Mouse (Mus musculus): ENCODE measurements around the gene Tmod4.
"Not testable (repeated sequence)": the region's sequence is repeated elsewhere in the genome, so short reads cannot be mapped to it uniquely, and the experiment has no call there.

Tmod4 gene

GRCm38 (mm10) chr3:95124246-95124645, at the start of gene Tmod4:
TSS of gene Tmod4 (plus strand) at chr3:95124476.
- in situ Hi-C loops (cut with MboI; ENCODE audit: unreplicated experiment in 2 of 2): no loop called here

DNA sequence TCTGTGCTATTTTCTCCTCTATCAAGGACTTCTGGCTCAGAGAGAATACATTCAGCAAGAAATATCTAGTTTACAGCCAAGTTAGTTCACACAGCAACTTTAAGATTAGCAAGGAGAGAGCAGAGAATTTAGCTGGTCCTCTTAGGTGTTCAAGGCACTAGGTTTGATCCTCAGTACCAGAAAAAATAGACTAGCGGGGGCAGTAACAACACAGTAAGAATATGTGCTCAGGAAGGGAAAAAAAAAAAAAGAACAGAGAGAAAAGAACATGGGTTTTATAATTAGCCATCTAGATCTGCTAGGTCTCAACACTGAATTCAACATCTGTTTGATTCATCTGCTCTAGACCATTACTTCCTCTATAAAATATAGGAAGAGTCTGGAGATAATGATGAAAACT, 36.2 kb upstream of the Tmod4 start:
- in situ Hi-C loops (cut with MboI; ENCODE audit: unreplicated experiment in 2 of 2): no loop called here

DNA sequence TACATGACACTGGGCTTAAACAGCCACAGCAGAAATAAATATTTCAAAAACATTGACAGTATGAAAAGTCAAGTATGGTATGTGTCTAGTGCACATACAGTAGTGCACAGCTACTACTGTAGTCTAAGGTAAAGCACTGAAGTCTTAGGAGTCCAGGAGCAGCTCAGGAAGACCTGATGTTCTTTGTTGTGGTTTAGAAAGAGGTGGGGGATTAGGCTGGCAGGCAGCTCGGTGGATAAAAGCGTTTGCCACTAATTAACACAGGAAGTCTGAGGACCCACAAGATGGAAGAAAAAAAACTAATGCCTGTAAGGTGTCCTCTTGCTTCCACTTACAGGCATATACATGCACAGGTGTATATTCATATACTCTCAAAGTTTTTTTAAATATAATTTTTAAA, 23.4 kb upstream of the Tmod4 start:
- in situ Hi-C loops (cut with MboI; ENCODE audit: unreplicated experiment in 2 of 2): no loop called here

DNA sequence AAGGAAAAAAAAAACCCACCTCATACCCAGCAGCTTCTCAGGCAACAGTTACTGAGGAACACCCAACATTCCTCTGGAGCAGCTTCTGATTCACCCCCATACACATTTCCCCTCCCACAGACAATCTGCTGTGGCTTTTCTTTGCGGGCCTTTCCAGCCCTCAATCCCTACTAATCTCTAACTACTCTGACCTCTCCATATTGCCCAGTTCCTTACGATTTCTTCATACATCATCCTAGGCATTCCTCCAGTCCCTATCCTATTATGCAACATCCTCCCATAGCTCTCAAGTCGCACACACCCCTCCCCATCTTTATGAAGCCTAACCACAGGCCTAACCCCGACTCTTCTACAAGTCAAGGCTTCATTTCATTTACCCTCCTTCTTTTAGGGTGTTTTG, 19.2 kb upstream of the Tmod4 start:
- in situ Hi-C loops (cut with MboI; ENCODE audit: unreplicated experiment in 2 of 2): no loop called here

DNA sequence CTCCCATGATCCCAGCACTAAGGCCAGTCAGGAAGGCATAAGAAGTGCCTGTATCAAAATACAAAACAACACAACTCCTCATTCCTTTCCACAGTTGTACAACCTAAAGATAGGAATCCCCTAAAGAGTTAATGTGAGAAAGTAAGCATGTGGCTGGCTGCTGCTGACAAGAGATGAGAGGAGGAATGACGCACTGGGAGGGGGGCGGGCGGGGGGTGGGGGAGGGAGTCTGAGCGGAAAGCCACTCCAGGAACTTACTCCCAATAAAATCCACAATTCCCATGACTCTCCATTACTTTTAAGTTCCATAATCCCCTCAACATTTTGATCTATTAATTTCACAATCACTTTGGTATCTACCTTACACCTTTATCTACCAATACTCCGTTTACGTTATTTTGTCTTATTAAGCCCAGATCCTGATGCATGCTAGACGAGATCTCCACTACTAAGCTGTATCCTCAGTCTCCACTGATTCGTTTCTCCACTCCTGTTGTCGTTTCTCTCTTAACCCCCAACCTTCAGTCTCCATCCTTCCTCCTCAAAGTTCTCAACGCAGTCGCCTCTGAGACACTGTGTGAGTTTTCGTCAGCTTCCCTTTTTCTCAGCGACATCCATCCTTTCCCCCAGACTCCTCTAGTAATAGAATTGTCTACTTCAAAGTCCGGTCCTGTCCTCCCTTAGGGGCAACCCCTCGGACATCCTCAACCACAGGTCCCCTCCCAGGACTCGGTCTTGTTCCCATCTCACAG, 18.5 kb upstream of the Tmod4 start:
- in situ Hi-C loops (cut with MboI; ENCODE audit: unreplicated experiment in 2 of 2): no loop called here

DNA sequence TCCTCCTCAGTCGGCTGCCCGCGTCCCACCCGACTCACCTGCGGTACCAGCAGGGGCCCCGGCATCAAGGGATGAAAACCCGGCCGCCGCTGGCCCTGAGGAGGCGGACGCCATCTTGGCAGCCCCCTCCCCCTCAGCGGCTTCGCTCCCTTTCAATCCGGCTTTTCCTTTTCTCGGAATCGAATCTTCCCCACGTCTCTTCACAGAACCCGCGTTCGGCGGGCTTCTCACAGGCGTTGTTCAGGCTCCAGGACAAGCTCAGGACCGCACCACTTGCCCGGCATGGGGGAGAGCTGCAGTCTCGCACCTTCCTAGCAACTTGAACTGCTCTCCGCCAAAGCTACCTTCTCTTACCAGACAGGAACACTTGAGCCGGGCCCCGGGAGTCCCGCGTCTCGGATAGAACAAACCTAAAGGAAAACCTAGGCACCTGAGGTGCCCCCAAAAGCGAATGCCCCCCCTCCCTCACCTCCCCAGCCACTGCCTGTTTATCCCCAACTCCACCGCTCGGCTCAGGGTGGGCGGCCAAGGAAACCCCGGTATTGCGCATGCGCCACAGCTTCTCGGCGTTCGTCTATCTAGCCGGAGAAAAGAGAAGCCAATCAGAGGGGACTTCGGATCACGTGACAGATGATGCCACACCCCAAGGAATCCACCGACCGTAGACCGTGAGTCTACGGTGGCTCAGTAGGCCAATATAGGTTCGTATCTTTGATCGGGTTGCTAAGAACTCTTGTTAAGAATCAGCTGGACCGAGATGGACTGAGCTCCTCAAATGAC, 17.7 kb upstream of the Tmod4 start, which contains the start of gene Pip5k1a:
Gene Pip5k1a (minus strand): TSS at position 593 of the 780 bp plus-strand sequence.
- in situ Hi-C loops (cut with MboI; ENCODE audit: unreplicated experiment in 2 of 2): no loop called here

DNA sequence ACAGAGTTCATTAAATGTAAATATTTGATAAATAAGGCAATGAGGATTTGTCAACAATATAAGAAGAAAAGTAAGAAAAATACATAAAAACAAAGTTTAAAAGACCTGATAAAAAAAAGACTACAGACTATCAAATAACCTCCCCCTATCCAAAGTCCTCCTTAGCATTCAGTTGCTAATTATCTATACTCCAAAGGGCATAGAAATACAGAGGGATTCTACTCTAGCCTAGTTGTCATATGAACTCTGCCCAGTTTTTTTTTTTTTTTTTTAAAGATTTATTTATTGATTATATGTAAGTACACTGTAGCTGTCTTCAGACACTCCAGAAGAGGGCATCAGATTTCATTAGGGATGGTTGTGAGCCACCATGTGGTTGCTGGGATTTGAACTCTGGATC, 17.0 kb upstream of the Tmod4 start:
- in situ Hi-C loops (cut with MboI; ENCODE audit: unreplicated experiment in 2 of 2): not testable (repeated sequence)

GRCm38 (mm10) chr3:95107898-95108297, 16.4 kb upstream of the Tmod4 start:
- in situ Hi-C loops (cut with MboI; ENCODE audit: unreplicated experiment in 2 of 2): no loop called here

- in situ Hi-C loops (cut with MboI; ENCODE audit: unreplicated experiment in 2 of 2): no loop called here
Measured at GRCm38 (mm10) chr3:95110911-95111726, 13.2 kb upstream of the Tmod4 start, which contains the start of gene Vps72. TSS of gene Vps72 (plus strand) at chr3:95111022.

DNA sequence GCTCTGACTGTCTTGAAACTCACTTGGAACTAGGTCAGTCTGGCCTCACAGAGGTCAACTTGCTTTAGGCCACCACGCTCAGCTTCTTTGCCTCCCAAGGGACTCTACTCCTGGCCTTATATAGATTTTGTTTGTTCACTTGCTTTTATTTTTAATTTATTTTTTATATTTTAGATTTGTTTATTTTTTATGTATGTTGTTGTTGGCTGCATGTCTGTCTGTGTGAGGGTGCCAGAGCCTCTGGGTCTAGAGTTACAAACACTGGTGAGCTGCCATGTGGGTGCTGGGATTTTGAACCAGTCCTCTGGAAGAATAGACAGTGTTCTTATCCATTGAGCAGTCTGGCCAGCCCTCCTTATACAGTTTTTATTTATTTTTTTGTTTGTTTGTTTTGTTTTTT, 11.5 kb upstream of the Tmod4 start:
- in situ Hi-C loops (cut with MboI; ENCODE audit: unreplicated experiment in 2 of 2): no loop called here

DNA sequence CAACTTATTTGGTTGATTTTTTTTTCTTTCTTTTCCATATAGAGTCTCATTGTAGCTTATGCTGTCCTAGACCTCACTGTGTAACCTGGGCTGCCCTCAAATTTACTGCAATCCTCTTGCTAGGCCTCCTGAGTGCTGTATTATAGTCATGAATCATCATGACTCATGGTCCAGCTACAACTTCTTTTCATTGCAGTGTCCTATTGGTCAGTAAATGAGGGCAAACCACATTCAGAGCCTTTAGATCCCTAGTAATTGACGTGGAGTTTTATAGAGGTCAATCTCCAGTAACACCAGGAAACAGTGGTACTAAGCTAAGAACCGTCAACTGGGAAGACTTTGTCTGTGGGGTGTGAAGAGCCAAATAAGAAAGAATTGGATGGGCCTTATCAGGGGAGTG, 6.5 kb upstream of the Tmod4 start:
- in situ Hi-C loops (cut with MboI; ENCODE audit: unreplicated experiment in 2 of 2): no loop called here

- in situ Hi-C loops (cut with MboI; ENCODE audit: unreplicated experiment in 2 of 2): no loop called here
Measured at GRCm38 (mm10) chr3:95121580-95121979, 2.7 kb upstream of the Tmod4 start.

GRCm38 (mm10) chr3:95124972-95125371, 696 bp downstream of the Tmod4 start:
- in situ Hi-C loops (cut with MboI; ENCODE audit: unreplicated experiment in 2 of 2): loop anchor here in 1 of 2 experiments (25.0 kb wide), 1 partner anchor 137 kb away; the partner anchor contains the start of gene Bnipl

- in situ Hi-C loops (cut with MboI; ENCODE audit: unreplicated experiment in 2 of 2): loop anchor here in 1 of 2 experiments (25.0 kb wide), 1 partner anchor 133 kb away; the partner anchor contains the start of gene Bnipl
Measured at GRCm38 (mm10) chr3:95129226-95129651, 5.0 kb downstream of the Tmod4 start.

DNA sequence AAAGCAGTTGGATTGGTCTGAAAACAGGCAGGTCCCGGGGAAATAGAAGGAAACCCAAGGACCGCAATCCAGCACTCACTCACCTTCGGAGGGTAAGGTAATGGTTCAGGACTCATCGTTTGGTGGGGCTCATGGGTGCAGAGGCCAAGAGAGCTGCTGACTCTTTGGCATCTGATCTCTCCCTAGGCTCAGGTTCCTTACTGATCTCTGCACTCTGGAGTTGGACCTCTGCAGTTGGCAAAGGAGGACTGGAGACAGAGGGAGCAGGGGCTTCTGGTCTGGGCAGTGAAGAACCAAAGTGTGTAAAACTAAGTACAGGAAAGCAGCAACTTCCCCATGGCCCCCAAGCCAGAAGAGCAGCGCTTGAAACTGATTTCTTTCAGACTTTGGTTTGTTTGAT, 5.8 kb downstream of the Tmod4 start:
- in situ Hi-C loops (cut with MboI; ENCODE audit: unreplicated experiment in 2 of 2): loop anchor here in 1 of 2 experiments (25.0 kb wide), 1 partner anchor 132 kb away; the partner anchor contains the start of gene Bnipl

DNA sequence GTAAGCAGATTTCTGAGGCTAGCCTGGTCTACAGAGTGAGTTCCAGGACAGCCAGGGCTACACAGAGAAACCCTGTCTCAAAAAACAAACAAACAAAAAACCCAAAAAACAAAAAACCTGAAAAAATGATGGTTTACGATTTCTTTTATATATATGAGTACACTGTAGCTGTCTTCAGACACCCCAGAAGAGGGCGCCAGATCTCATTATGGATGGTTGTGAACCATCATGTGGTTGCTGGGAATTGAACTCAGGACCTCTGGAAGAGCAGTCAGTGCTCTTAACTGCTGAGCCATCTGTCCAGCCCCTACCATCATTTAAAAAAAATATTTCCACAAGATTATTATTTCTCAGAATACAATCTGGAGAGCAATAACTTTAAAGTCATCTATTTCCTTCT, 8.1 kb downstream of the Tmod4 start:
- in situ Hi-C loops (cut with MboI; ENCODE audit: unreplicated experiment in 2 of 2): loop anchor here in 1 of 2 experiments (25.0 kb wide), 1 partner anchor 130 kb away; the partner anchor contains the start of gene Bnipl

GRCm38 (mm10) chr3:95133176-95133575, 8.9 kb downstream of the Tmod4 start:
- in situ Hi-C loops (cut with MboI; ENCODE audit: unreplicated experiment in 2 of 2): loop anchor here in 1 of 2 experiments (25.0 kb wide), 1 partner anchor 129 kb away; the partner anchor contains the start of gene Bnipl

DNA sequence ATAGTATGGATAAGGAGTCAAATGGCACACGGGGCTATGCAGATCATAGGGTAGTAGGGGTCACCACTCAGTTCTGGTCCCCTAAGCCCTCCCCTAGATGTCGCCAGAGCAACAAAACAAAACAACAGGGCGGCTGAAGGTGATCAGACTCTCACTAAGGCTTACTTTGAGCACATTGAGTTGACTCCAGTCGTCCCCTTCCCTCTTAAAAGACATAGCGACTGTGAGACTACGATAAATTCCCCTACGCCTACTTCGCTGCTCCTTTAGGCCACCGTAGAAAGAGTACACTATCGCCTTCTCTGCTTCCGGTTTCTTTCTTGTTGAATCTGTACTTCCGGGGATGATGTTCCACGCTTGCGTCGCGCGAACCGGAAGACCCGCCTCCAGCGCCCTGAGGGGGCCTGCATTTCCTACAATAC, 9.4 kb downstream of the Tmod4 start, which contains the start of the genes Scnm1 and Lysmd1:
Gene Scnm1 (minus strand): TSS at position 332 of the 422 bp plus-strand sequence.
Gene Lysmd1 (plus strand): TSS at position 409 of the 422 bp plus-strand sequence.
- in situ Hi-C loops (cut with MboI; ENCODE audit: unreplicated experiment in 2 of 2): loop anchor here in 1 of 2 experiments (25.0 kb wide), 1 partner anchor 129 kb away; the partner anchor contains the start of gene Bnipl

- in situ Hi-C loops (cut with MboI; ENCODE audit: unreplicated experiment in 2 of 2): loop anchor here in 1 of 2 experiments (25.0 kb wide), 1 partner anchor 128 kb away; the partner anchor contains the start of gene Bnipl
Measured at GRCm38 (mm10) chr3:95134133-95134532, 9.9 kb downstream of the Tmod4 start.

- in situ Hi-C loops (cut with MboI; ENCODE audit: unreplicated experiment in 2 of 2): loop anchor here in 1 of 2 experiments (25.0 kb wide), 1 partner anchor 127 kb away; the partner anchor contains the start of gene Bnipl
Measured at GRCm38 (mm10) chr3:95135023-95135422, 10.7 kb downstream of the Tmod4 start.
